Mouse (Mus musculus) spleen, postnatal 14 days (tissue): ENCODE results near the gene Rybp.

ENCODE experiments used
- DNase-seq, 2 experiments: peaks; one replicate each; pipeline ENCODE4 v3.0.0; 2021 to 2022; ENCODE audit warnings: low spot score in 2 of 2

Rybp gene

GRCm38 (mm10) chr6:100288016-100288729 lies 888 bp upstream of the Rybp start:
- DNase-seq: peak in 1 of 2 experiments; percentile 6

DNA sequence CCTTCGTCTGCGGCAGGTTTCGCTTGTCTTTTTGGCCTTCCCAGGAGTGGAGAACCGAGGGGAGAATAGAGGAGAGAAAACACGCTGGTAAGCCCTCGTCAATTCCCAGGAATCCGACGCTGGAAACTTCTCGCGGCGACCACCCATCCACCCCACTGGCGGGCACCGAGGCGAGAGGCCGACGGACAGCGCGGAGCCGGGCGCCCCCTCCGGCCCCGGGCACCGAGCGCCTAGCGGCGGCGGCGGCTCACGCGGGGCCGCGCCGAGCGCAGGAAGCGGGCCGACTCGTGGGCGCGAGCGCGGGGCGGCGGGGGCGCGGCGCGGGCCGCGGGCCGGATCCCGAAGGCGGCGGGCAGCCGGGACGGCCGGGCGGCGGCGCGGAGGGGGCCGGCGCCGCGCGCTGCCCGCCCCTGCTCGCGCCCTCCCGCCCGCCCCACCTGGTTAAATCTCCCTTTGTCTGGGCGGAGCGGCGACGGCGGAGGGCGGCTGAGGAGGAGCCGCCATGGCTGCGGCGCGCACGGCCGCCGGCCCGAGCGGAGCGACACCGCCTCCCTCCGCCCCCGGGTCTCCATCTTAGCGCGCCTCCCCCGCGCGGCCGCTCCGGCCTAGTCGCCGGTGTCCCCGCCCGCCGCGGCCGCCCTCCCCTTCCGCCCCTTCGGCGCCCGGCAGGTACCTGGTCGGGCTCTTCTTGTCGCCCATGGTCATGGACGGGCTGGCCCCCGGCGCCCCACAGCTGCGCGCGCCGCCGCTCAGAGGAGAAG lies 532 bp downstream of the Rybp start:
- peak; percentile 53 to 55 for DNase-seq

DNA sequence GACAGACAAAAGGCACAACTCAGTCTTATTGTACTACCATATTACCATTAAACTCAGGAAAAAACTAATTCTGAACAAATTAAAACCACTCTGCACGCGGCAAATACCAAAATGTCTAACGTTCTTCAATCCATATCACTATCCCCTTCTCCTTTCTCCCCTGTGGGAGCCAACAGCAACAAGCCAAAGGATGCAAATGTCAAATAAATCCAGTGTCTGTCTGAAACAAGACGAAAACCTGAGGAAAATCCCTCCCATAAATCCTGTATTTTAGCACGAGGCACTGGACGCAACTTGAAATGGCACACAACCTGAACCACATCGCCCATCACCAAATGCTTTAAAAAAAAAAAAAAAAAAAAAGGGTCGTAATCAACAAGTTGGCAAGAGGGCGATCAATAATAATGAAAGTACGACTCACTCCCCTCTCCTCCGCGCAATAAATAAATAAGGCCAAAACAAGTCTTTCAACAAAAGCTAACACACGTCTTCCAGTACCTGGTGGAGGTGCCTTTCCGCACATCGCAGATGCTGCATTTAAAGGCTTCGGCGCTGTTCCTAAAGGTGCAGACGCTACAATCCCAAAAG lies 1.2 kb downstream of the Rybp start:
- DNase-seq: no peak

DNA sequence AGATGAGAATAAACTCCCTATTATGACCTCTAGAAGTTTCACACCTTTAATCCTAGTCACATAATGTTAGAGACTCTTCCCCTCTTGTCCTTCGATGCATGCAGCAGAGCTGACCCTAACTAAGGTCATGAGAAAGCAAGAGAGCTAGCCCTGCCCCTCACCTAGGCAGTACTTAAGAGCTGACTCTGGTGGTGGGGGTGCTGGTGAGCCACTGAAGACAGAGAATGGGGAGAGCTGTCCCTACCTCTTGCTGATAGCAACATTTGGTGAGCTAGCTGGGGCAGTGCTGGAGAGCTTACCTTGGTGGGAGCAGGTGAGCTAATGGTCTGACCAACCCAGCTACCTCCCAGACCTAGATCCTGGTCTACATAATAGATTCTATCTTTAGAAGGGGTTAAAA lies 8.4 kb downstream of the Rybp start:
- DNase-seq: no peak

DNA sequence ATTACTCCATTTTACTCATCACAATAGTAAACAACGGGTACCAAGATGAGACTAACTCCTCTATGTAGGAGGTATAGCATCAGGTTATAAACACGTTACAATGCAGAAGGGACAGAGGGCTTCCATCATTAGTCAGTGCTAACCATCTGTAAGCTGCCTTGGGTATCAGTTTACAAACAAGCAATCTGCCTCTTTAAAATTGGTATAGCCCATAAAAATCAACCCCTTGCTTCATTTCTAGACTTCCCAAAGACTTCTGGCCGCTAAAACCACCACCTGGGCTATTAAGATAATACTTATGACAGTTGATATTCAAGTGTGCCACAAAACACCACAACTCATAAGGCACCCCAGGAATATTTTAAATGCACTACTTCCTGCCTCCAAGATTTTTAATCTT lies 10.9 kb downstream of the Rybp start:
- DNase-seq: no peak

DNA sequence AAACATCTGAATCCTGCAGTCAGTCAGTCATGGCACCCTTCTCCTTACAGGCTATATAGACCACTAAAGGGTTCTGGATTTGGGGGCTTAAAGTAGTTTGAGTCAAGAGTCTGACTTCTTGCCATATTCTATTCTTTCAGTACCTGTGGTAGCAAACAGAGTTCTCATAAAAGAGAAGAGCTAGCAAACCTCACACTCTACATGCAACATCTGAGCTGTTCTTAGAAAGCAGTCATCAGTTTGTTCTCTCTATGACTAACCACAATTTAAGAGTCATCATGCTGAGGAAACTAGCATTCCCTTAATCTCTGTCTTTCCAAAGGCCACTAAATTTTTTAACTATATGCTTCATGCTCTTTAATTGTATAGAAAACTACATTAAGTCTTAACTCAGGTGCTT lies 11.6 kb downstream of the Rybp start:
- DNase-seq: no peak

DNA sequence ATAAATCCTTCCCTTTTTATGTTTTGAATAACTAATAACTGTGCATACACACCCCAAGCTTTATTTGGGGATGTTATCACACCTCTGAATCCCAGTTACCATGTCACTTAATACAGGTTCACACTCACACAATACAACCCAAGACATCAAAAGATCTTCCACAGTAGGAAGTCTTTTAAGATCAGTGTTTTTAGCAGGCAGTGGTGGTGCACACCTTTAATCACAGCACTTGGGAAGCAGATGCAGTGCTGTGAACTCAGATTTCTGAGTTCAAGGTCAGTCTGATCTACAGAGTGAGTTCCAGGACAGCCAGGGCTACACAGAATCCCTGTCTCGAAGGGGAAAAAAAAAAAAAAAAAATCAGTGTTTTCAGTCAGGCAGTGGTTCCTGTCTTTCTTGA lies 13.7 kb downstream of the Rybp start:
- DNase-seq: no peak

DNA sequence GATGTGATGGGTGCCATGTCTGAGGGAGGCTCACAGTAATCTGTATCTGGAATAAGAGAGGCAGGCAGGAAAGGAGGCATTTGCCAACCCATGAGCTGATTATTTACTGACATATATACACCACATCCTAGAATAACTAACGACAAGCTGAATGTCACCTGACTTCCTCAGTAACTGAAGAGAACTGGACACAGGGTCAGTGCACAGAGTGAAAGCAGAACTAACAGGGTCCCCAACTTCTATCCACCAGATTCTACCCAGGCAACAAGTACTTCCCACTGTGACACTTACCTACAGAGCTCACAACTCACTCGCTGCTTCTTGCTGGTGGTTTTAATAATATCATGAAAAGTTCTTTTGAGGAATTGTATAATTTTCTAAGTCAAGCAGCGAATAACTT lies 15.3 kb downstream of the Rybp start:
- DNase-seq: no peak

DNA sequence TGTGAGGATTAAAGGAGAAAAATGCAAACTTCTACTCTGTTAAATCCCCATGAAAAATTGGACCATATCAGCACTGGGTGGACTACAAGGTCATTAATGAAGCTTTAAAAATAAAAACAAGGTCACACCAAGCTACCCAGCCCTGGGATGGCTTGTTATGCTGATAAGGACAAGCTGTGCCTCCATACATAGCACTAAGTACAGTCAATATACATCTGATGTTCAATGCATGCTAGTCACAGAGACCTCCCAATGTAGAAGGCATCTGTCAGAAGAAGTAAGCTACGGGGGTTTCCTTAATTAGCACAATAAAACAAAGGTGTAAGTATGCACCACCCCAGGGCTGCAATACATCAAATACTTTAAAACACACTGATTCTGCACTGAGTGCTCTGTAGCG lies 16.5 kb downstream of the Rybp start:
- DNase-seq: no peak

DNA sequence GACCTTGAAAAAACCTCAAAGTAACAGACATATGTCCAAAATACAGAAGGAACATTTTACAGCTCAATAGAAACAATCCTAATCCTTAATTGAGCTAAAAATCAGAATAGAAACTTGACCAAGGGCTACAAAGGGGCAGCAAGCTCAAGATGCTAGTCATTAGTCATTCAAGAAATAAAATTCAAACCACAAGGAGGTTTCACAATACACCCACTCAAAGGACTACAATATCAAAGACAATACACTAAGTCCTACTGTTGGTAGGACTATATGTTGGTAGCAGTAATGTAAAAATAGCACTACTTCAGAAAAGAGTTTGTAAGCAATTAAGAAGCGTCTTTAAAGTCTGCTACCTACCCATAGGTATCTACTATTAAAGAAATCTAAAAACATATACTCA lies 27.7 kb downstream of the Rybp start:
- DNase-seq: no peak

DNA sequence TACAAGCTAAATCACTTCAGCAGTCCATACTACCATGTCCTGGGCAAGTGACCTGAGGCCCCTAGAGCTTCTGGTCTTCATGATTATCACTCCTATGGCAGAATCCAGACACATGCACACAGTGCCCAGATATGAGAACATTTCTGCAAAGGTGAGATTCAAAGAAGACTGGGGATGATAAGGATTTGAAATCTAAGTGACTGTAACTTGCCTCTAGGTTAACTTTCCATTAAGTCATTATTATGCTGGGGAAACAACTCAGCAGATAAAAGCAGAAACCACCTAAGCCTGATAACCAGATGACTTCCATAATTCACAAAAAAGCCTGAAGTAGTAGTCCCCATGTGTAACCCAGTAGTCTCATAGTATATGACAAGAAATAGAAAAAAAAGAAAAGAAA lies 29.0 kb downstream of the Rybp start:
- no peak for DNase-seq

DNA sequence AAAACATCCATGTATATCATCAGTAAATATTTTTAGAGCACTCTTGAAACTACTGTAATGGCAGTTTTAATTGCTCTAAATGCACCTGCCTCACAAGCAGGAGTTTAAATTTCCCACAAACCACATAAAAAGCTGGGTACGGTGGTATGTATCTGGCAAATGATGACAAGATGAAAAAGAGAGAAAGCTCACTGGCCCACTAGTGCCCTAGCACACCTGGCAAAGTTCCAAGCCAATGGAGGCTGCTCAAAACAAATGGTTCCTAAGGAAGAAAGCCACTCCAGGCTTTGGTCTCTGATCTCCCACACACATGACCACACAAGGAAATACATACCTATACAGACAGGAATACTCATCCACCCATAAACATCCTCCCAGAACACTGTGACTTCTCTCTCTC lies 31.9 kb downstream of the Rybp start:
- DNase-seq: no peak

GRCm38 (mm10) chr6:100254671-100255070 lies 32.6 kb downstream of the Rybp start:
- no peak for DNase-seq

GRCm38 (mm10) chr6:100244474-100244873 lies 42.8 kb downstream of the Rybp start:
- DNase-seq: no peak

- DNase-seq: no peak
These were observed 52.2 kb downstream of the Rybp start for GRCm38 (mm10) chr6:100235036-100235435.

DNA sequence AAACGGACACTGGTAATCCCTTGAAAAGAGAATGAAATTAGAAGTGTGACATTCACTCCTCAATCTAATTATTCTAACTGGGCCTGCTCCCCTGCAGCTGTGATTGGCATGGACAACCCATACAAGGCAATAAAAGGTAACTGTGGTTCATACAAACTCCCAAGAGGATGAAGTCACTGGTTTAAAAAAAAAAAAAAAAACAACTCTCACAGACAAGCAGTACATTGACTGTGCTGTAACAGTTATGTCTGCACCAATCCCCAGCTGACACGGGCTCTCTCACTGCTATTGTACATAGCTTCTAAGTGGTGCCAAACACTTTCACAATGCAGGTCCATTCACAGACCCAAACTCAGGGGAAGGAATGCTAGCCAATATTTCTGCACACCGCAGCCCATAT lies 53.8 kb downstream of the Rybp start:
- no peak for DNase-seq

- DNase-seq: no peak
These were observed 54.2 kb downstream of the Rybp start for GRCm38 (mm10) chr6:100233061-100233460.

DNA sequence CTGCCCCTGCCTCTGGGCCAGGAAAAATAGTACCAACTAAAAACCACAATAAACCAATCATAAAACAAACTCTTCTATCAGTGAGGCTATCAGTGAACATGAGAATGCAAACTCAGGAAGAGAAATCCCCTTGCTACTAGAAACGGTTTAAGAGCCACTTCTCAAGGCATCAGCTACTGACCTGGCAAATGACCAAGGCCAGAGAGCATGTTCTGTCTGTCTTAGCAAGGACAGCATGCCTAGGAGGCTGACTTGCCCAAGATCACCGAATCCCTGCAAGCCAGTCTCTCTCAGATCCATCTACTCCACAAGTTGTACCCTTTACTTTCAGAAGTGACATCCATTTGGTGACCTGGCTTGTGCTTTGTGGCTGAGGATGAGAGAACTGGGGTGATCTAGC lies 61.1 kb downstream of the Rybp start:
- DNase-seq: no peak

GRCm38 (mm10) chr6:100223932-100224331 lies 63.4 kb downstream of the Rybp start:
- DNase-seq: no peak

GRCm38 (mm10) chr6:100223435-100223834 lies 63.9 kb downstream of the Rybp start:
- no peak for DNase-seq

DNA sequence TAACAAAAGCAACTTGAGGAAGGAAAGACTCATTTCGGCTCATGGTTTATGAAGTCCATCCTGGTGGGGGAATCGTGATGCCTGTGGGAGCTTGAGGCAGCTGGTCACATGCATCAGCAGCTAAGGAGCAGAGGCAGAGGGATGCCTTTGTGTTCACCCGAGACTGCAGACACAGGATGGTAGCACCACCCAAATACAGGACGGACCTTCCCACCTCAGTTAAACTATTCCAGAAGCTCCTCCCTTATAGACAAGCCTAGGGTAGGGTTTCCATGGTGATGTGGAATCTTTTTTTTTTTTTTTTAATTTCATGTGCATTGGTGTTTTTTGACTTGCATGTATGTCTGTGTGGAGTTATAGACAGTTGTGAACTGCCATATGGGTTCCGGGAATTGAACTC lies 64.4 kb downstream of the Rybp start:
- DNase-seq: no peak

GRCm38 (mm10) chr6:100221803-100222202 lies 65.5 kb downstream of the Rybp start:
- DNase-seq: no peak

- DNase-seq: no peak
These were observed 66.2 kb downstream of the Rybp start for GRCm38 (mm10) chr6:100220917-100221560.
